Mouse (Mus musculus) MEL (cell line): ENCODE data around the gene Parp12. TPM values are rescaled to one million over a fixed set of nuclear protein-coding genes. Genes with fewer than 3 reads are reported as not detected.

Experiments
- DNase-seq: peaks from one replicate; pipeline ENCODE4 v3.0.0; 2011; ENCODE audit warnings: low read depth, low spot score
- H3K27ac ChIP-seq: 2 replicates; pipeline ENCODE4 v1.5.1; 2012; ENCODE audit warnings: low read depth, mild to moderate bottlenecking, control low read depth, low read length, moderate library complexity; ENCODE audit not compliant: control insufficient read depth
- H3K27me3 ChIP-seq, 2 experiments: fragments of 150-350 bp in 1 of 2; sonication (generic) in 1 of 2; 2 replicates each; pipeline ENCODE4 v1.6.1; 2012; ENCODE audit warnings: low read length in 2 of 2, mild to moderate bottlenecking in 2 of 2, improper control_type of control experiment in 1 of 2, moderate library complexity in 1 of 2; ENCODE audit not compliant: insufficient read depth in 2 of 2, control insufficient read depth in 1 of 2
- H3K36me3 ChIP-seq, 2 experiments: 2 replicates each; pipeline ENCODE4 v1.6.1; 2012 to 2014; ENCODE audit warnings: low read length in 2 of 2, improper control_type of control experiment in 1 of 2, inconsistent platforms in 1 of 2, mild to moderate bottlenecking in 1 of 2; ENCODE audit not compliant: insufficient read depth in 2 of 2, control insufficient read depth in 1 of 2
- H3K4me1 ChIP-seq, 2 experiments: fragments of 150-350 bp in 1 of 2; sonication (generic) in 1 of 2; 2 replicates each; pipeline ENCODE4 v1.6.1; 2012; ENCODE audit warnings: low read length in 2 of 2, improper control_type of control experiment in 1 of 2, mild to moderate bottlenecking in 1 of 2; ENCODE audit not compliant: insufficient read depth in 2 of 2, control insufficient read depth in 1 of 2
- H3K4me3 ChIP-seq, 2 experiments: fragments of 150-350 bp in 1 of 2; sonication (generic) in 1 of 2; 2 replicates each; pipeline ENCODE4 v1.5.1; 2012; ENCODE audit warnings: low read depth in 2 of 2, low read length in 2 of 2, mild to moderate bottlenecking in 2 of 2, moderate library complexity in 2 of 2, control low read depth in 1 of 2, improper control_type of control experiment in 1 of 2; ENCODE audit not compliant: control insufficient read depth in 1 of 2, insufficient read depth in 1 of 2
- H3K79me2 ChIP-seq: 2 replicates; pipeline ENCODE4 v1.6.1; 2012; ENCODE audit warnings: mild to moderate bottlenecking, low read length, moderate library complexity; ENCODE audit not compliant: control insufficient read depth, poor library complexity, insufficient read depth
- H3K9ac ChIP-seq: 2 replicates; pipeline ENCODE4 v1.6.1; 2012; ENCODE audit warnings: low read depth, mild to moderate bottlenecking, control low read depth, low read length, moderate library complexity; ENCODE audit not compliant: control insufficient read depth, poor library complexity, severe bottlenecking
- H3K9me3 ChIP-seq: fragments of 150-350 bp; sonication (generic); replicated peaks from 2 replicates; pipeline ENCODE4 v1.6.1; 2012; ENCODE audit warnings: mild to moderate bottlenecking, low read length, improper control_type of control experiment, moderate library complexity; ENCODE audit not compliant: insufficient read depth
- CHD1 ChIP-seq: IDR thresholded peaks from 2 replicates; pipeline ENCODE4 v1.6.1; 2012; ENCODE audit warnings: low read depth, mild to moderate bottlenecking, inconsistent platforms, low read length, improper control_type of control experiment
- CTCF ChIP-seq, 3 experiments: IDR thresholded peaks in 2 of 3; conservative IDR thresholded peaks in 1 of 3; 2 replicates each; pipeline ENCODE4 v1.5.1; 2011 to 2012; ENCODE audit warnings: low read length in 3 of 3, low read depth in 2 of 3, mild to moderate bottlenecking in 2 of 3, improper control_type of control experiment in 1 of 3, inconsistent platforms in 1 of 3, mixed read lengths in 1 of 3, moderate library complexity in 1 of 3; ENCODE audit not compliant: control insufficient read depth in 1 of 3, insufficient read depth in 1 of 3, poor library complexity in 1 of 3, severe bottlenecking in 1 of 3
- GATA1 ChIP-seq: IDR thresholded peaks from 2 replicates; pipeline ENCODE4 v1.6.1; 2011; ENCODE audit warnings: low read depth, low read length, improper control_type of control experiment
- KAT2A ChIP-seq: conservative IDR thresholded peaks from 2 replicates; pipeline ENCODE4 v1.6.1; 2012; ENCODE audit warnings: low read depth, low read length, improper control_type of control experiment, inconsistent platforms
- MAX ChIP-seq: IDR thresholded peaks from 2 replicates; pipeline ENCODE4 v1.6.1; 2011; ENCODE audit warnings: low read length, improper control_type of control experiment
- MAZ ChIP-seq: IDR thresholded peaks from 2 replicates; pipeline ENCODE4 v1.6.1; 2012; ENCODE audit warnings: low read depth, mild to moderate bottlenecking, inconsistent platforms, low read length, improper control_type of control experiment
- MXI1 ChIP-seq: IDR thresholded peaks from 2 replicates; pipeline ENCODE4 v1.6.1; 2011; ENCODE audit warnings: mild to moderate bottlenecking, low read depth, low read length, improper control_type of control experiment
- MYB ChIP-seq: IDR thresholded peaks from 2 replicates; pipeline ENCODE4 v1.6.1; 2011; ENCODE audit warnings: mild to moderate bottlenecking, low read depth, low read length, improper control_type of control experiment
- MYC ChIP-seq: IDR thresholded peaks from 2 replicates; pipeline ENCODE4 v1.6.1; 2011; ENCODE audit warnings: low read depth, mild to moderate bottlenecking, low read length, improper control_type of control experiment, moderate library complexity
- NRF1 ChIP-seq: IDR thresholded peaks from 2 replicates; pipeline ENCODE4 v1.6.1; 2014; ENCODE audit warnings: low read depth, mild to moderate bottlenecking, inconsistent platforms, low read length, improper control_type of control experiment, moderate library complexity; ENCODE audit not compliant: poor library complexity, insufficient read depth, severe bottlenecking
- POLR2AphosphoS2 ChIP-seq: IDR thresholded peaks from 2 replicates; pipeline ENCODE4 v1.6.1; 2011; ENCODE audit warnings: low read length, improper control_type of control experiment
- POLR2AphosphoS5 ChIP-seq: IDR thresholded peaks from 2 replicates; pipeline ENCODE4 v1.6.1; 2012; ENCODE audit warnings: low read depth, borderline replicate concordance, mild to moderate bottlenecking, inconsistent platforms, low read length, moderate library complexity, mixed read lengths
- RCOR1 ChIP-seq: IDR thresholded peaks from 2 replicates; pipeline ENCODE4 v1.6.1; 2012; ENCODE audit warnings: low read depth, mild to moderate bottlenecking, inconsistent platforms, low read length, improper control_type of control experiment
- SIN3A ChIP-seq: IDR thresholded peaks from 2 replicates; pipeline ENCODE4 v1.6.1; 2012; ENCODE audit warnings: low read length, improper control_type of control experiment, inconsistent platforms
- TAL1 ChIP-seq: IDR thresholded peaks from 2 replicates; pipeline ENCODE4 v1.6.1; 2012; ENCODE audit warnings: mild to moderate bottlenecking, inconsistent platforms, low read length, moderate library complexity, mixed read lengths
- TBP ChIP-seq: IDR thresholded peaks from 2 replicates; pipeline ENCODE4 v1.8.0; 2011; ENCODE audit warnings: low read depth, low read length, improper control_type of control experiment
- ZC3H11A ChIP-seq: IDR thresholded peaks from 2 replicates; pipeline ENCODE4 v1.6.1; 2012; ENCODE audit warnings: low read depth, mild to moderate bottlenecking, inconsistent platforms, low read length, improper control_type of control experiment
- ZMIZ1 ChIP-seq: IDR thresholded peaks from 2 replicates; pipeline ENCODE4 v1.6.1; 2012; ENCODE audit warnings: low read depth, mild to moderate bottlenecking, inconsistent platforms, low read length, improper control_type of control experiment, moderate library complexity
- polyA plus RNA-seq, 2 experiments: library from polyadenylated mRNA; stranded (reverse) in 1 of 2; unstranded in 1 of 2; fragments of >175 nt in 1 of 2; fragments of >200 nt in 1 of 2; gene quantifications; 2 replicates each; pipeline versions ENCODE4 v1.2.1 to v1.2.4; 2012; ENCODE audit warnings: low replicate concordance in 2 of 2, low read depth in 1 of 2; ENCODE audit not compliant: insufficient read length in 2 of 2, insufficient read depth in 1 of 2, missing spikeins in 1 of 2
- total RNA-seq: library from RNA; depleted of rRNA; stranded (reverse); fragments of 300-350 nt; gene quantifications from 2 replicates; pipeline ENCODE4 v1.2.3, GENCODE M21; 2012

Gene Parp12
- total and polyA plus RNA-seq, 3 experiments: 5.2 to 8.6 TPM; not detected in 1

GRCm38 (mm10) chr6:39057161-39057560, 61.0 kb downstream of the Parp12 start:
- TF ChIP-seq CHD1 (no peak), MYB (no peak), ZC3H11A (no peak), GATA1 (no peak), POLR2AphosphoS5 (no peak), MXI1 (no peak), TBP (no peak), POLR2AphosphoS2 (no peak), ZMIZ1 (no peak), MYC (no peak)
- Histone ChIP-seq H3K79me2 (no peaks in the 10 kb centered on the region), H3K36me3 (peaks cover 0 to 12% of the 10 kb centered on the region in 2 experiments; a peak in 2 of 4 replicates), H3K4me3 (no peak overlapping the region), H3K27me3 (no peaks in the 10 kb centered on the region), H3K27ac (no peak overlapping the region), H3K9me3 (no peaks in the 10 kb centered on the region), H3K9ac (no peak overlapping the region), H3K4me1 (peaks cover 0 to 16% of the 10 kb centered on the region in 2 experiments; a peak in 2 of 4 replicates)
- no peak for DNase-seq

- TF ChIP-seq CTCF (IDR thresholded peaks at IDR 0.05 in 2 of 3, conservative IDR thresholded peaks at IDR 0.05 in 1 of 3; ENCODE audit: control insufficient read depth in 1 of 3, insufficient read depth in 1 of 3, low read depth in 2 of 3, low read length in 3 of 3, poor library complexity in 1 of 3, severe bottlenecking in 1 of 3) (no peak), POLR2AphosphoS2 (no peak), TAL1 (no peak), MAX (no peak), SIN3A (no peak), NRF1 (no peak), TBP (no peak), KAT2A (no peak), GATA1 (no peak), RCOR1 (no peak), MAZ (no peak), ZMIZ1 (no peak)
- Histone ChIP-seq H3K27me3 (no peaks in the 10 kb centered on the region), H3K9me3 (no peaks in the 10 kb centered on the region), H3K79me2 (no peaks in the 10 kb centered on the region), H3K27ac (no peak overlapping the region), H3K36me3 (peaks cover 0 to 12% of the 10 kb centered on the region in 2 experiments; a peak in 2 of 4 replicates), H3K4me1 (peaks cover 0 to 11% of the 10 kb centered on the region in 2 experiments; a peak in 2 of 4 replicates), H3K4me3 (no peak overlapping the region; a peak in 2 of 4 replicates), H3K9ac (no peak overlapping the region)
- DNase-seq: no peak
Measured at GRCm38 (mm10) chr6:39055831-39056261, 62.3 kb downstream of the Parp12 start.
